Mouse (Mus musculus) adrenal gland, adult 2 months (tissue): Measurements from ENCODE around the gene Agmo. TPM values are rescaled to one million over a fixed set of nuclear protein-coding genes. Genes with fewer than 3 reads are reported as not detected.

Experiments
- DNase-seq: peaks from one replicate; pipeline ENCODE4 v3.0.0; 2021
- polyA plus RNA-seq: library from polyadenylated mRNA; depleted of rRNA; stranded (reverse); fragments of >200 nt; gene quantifications from 2 replicates; pipeline ENCODE4 v1.2.3, GENCODE M21; 2012
- total RNA-seq, 2 experiments: library from RNA; stranded (reverse); gene quantifications; 2 replicates each; pipeline ENCODE4 v1.2.3; 2021

Gene Agmo
- total and polyA plus RNA-seq, 3 experiments, result 1.6 to 11.0 (median 8.8) TPM

- no peak for DNase-seq
These were observed 185.3 kb downstream of the Agmo start for GRCm38 (mm10) chr12:37426750-37427149.

- no peak for DNase-seq
These were observed 193.0 kb downstream of the Agmo start for GRCm38 (mm10) chr12:37434466-37434865.

GRCm38 (mm10) chr12:37442486-37443013 is 201.1 kb downstream of the Agmo start:
- DNase-seq, result no peak

- DNase-seq, result no peak
These were observed 203.8 kb downstream of the Agmo start for GRCm38 (mm10) chr12:37445255-37445654.

GRCm38 (mm10) chr12:37449597-37449996 is 208.2 kb downstream of the Agmo start:
- DNase-seq, result no peak

- DNase-seq, result peak; percentile 9
These were observed 209.1 kb downstream of the Agmo start for GRCm38 (mm10) chr12:37450366-37451156.

- DNase-seq, result no peak
These were observed 230.2 kb downstream of the Agmo start for GRCm38 (mm10) chr12:37471631-37472030.

- DNase-seq, result no peak
These were observed 235.4 kb downstream of the Agmo start for GRCm38 (mm10) chr12:37476849-37477248.

GRCm38 (mm10) chr12:37487991-37488390 is 246.6 kb downstream of the Agmo start:
- no peak for DNase-seq

- DNase-seq, result no peak
These were observed 257.4 kb downstream of the Agmo start for GRCm38 (mm10) chr12:37498871-37499270.

GRCm38 (mm10) chr12:37507406-37507805 is 266.0 kb downstream of the Agmo start:
- no peak for DNase-seq

- no peak for DNase-seq
These were observed 266.4 kb downstream of the Agmo start for GRCm38 (mm10) chr12:37507826-37508225.

GRCm38 (mm10) chr12:37521772-37522171 is 280.3 kb downstream of the Agmo start:
- DNase-seq, result no peak

GRCm38 (mm10) chr12:37524662-37525061 is 283.2 kb downstream of the Agmo start:
- no peak for DNase-seq

GRCm38 (mm10) chr12:37540994-37541393 is 299.6 kb downstream of the Agmo start:
- no peak for DNase-seq

- DNase-seq, result no peak
These were observed 316.8 kb downstream of the Agmo start for GRCm38 (mm10) chr12:37558284-37558683.

- no peak for DNase-seq
These were observed 324.6 kb downstream of the Agmo start for GRCm38 (mm10) chr12:37565882-37566596.

GRCm38 (mm10) chr12:37571922-37572321 is 330.5 kb downstream of the Agmo start:
- no peak for DNase-seq

- DNase-seq, result no peak
These were observed 341.3 kb downstream of the Agmo start for GRCm38 (mm10) chr12:37582777-37583176.

- DNase-seq, result no peak
These were observed 351.4 kb downstream of the Agmo start for GRCm38 (mm10) chr12:37592853-37593252.

GRCm38 (mm10) chr12:37612837-37613236 is 371.4 kb downstream of the Agmo start:
- DNase-seq, result no peak

- DNase-seq, result peak; percentile 2
These were observed 373.3 kb downstream of the Agmo start for GRCm38 (mm10) chr12:37614769-37615168.

GRCm38 (mm10) chr12:37624078-37624477 is 382.6 kb downstream of the Agmo start:
- no peak for DNase-seq
